Mouse (Mus musculus) cerebellum, postnatal 14 days (tissue): ENCODE measurements around the gene Erbb4.

Experiments
- DNase-seq, 2 experiments: peaks; one replicate each; pipeline ENCODE4 v3.0.0; 2021; ENCODE audit warnings: mixed read lengths in 2 of 2

Gene Erbb4

GRCm38 (mm10) chr1:68049856-68050255, 1058.0 kb downstream of the Erbb4 start:
- no peak for DNase-seq

GRCm38 (mm10) chr1:68047139-68047538, 1060.7 kb downstream of the Erbb4 start:
- DNase-seq: no peak

DNA sequence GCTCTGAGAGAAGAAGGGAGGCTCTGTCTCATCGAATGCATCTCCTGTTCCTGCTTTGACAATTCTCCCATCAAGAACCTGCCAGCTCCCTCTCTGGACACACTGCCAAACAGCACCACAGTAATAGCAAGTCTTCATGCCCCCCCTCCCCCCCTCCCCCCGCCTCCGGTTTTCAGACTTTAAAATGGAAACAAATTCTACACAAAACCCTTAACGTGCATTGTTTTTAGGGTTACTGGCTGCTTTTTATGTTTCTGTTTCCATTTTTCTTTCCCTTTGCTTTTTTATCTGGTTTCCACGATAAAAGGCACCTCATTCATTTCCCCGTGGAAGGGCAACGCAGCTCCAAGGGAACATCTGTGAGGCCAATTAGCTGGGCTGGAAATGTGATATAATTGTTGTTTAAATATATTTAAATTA, 1061.3 kb downstream of the Erbb4 start:
- DNase-seq: peak; percentile 67 to 68

- DNase-seq: no peak
Observed at GRCm38 (mm10) chr1:68024086-68024940, 1083.5 kb downstream of the Erbb4 start.

- DNase-seq: no peak
Observed at GRCm38 (mm10) chr1:68020020-68020419, 1087.8 kb downstream of the Erbb4 start.

GRCm38 (mm10) chr1:68019618-68020017, 1088.2 kb downstream of the Erbb4 start:
- no peak for DNase-seq
